Mouse (Mus musculus) left cerebral cortex, adult 11 months (tissue): ENCODE measurements around the gene Fam83c.
"Not testable (repeated sequence)": the region's sequence is repeated elsewhere in the genome, so short reads cannot be mapped to it uniquely, and the experiment has no call there.

Experiments
- DNase-seq: peaks from one replicate; pipeline ENCODE4 v3.0.0; 2022; ENCODE audit warnings: low spot score

Gene Fam83c

DNA sequence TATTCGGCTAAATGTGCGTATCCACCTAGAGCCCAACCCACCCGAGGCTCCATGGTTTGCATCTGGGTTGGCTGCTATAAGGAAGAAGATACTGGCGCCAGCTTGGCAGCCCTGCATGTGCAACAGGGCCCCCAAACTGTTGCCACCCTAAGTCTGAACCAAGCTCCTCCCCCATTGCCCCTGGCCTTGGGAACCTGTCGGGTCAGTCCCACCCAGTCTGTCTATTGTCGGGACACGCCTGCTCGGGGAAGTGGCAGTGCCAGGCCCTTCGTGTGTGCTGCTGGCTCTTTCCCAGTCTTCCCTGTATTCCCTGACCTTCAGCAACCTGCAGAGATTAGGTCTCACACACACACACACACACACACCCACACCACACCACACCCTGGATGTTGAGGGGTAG lies at the start of gene Fam83c:
Fam83c (minus strand) TSS at position 123 of the 400 bp plus-strand sequence.
- no peak for DNase-seq

DNA sequence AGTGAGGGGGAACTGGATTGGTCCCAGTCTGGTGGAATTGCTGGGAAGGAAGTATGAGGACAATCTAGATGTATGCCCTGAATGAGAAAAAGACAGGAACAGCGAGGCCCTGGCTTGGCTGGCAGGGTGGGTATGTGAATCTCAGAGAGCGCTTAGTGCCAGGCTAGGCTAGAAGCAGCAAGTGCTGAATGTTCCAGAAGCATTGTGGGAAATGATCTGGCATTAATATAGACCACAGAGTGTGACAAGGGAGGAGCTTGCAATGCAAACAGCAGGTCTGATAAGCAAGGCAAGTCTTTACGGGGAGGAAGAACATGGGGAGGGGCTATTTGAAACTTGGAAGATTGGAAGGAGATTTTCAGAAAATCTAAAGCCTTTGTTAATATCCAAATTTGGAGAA lies 47.4 kb upstream of the Fam83c start:
- no peak for DNase-seq

DNA sequence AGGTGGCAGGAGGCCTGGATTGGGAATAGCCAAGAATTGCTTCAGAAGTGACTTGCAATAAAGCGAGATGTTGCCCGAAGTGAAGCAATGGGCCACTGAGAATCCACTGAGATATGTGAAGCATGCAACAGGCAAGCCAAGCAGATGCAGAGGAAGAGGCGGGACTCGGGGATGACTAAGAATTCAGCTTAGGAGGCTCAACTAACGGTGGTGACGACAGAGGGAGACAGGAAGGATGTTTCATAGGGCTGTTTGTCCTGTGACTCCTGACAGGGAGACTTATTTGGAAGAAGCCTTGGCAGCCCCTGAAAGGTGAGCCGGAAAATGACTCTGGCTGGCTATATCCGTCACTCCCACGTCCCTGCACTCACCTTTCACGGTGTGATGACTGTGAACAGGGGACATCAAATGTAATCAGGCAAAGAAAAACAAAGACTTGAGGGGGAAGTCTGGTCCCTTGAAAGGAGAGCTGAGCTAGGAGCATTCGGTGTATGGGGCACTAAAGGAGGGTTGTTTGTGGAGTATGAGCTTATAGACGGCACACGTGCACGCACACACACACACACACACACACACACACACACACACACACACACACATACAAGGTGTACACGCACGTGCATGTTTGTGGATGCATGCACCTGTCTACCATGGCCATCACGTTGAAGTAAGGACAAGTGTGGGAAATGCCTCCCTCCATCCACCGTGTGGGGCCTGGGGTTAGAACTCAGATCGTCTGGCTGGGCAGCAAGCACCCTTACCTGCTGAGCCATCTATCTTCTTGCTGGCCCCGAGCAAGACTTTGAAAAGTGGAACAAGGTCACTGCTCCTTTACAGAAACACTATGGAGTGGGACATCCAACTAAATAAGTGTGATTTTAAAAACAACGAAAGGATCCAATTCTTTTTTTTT lies 44.6 kb upstream of the Fam83c start:
- no peak for DNase-seq

DNA sequence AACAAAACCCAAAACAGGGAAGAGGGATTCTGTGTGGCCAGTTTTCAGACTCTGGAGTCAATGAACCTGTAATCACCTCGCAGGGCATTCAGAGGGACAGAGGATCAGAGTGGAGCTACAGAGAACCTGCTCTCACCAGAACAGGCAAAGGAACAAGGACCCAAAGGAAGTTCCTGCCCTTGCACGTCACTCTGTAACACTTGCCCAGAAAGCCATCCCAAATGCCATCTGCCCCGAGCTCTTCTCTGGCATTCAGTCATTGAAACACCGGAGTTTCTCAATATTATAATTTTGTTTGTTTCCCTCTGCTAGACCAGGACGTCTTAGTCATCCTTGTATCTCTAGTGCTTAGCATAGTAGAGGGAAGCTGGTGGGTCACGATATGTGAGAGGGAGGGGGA lies 39.0 kb upstream of the Fam83c start:
- DNase-seq = no peak

GRCm38 (mm10) chr2:155872930-155873507 lies 38.4 kb upstream of the Fam83c start:
- no peak for DNase-seq

GRCm38 (mm10) chr2:155872486-155872885 lies 37.8 kb upstream of the Fam83c start:
- DNase-seq = no peak

DNA sequence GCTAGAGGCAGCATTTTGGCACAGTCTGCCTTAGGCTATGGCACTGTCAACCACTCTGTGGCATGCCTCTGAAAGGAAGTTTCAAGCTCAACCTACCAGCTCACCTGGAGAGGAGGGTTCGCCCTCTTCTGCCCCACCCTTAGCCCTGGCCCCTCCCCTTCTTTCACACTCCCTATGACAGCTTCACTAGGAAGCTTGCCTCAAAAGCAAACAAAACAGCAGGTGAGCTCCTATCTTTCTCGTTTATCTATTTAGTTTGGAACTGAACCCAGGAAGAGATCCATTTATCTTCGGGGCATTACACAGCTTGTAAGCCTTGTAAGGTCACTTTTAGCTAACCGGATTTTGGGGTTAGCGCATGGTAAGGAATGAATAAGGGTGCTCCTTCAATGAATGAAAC lies 35.1 kb upstream of the Fam83c start:
- no peak for DNase-seq

- DNase-seq = no peak
Measured at GRCm38 (mm10) chr2:155868320-155868719, 33.7 kb upstream of the Fam83c start.

- no peak for DNase-seq
Measured at GRCm38 (mm10) chr2:155863301-155863867, 28.7 kb upstream of the Fam83c start.

- no peak for DNase-seq
Measured at GRCm38 (mm10) chr2:155862573-155863300, 28.1 kb upstream of the Fam83c start.

DNA sequence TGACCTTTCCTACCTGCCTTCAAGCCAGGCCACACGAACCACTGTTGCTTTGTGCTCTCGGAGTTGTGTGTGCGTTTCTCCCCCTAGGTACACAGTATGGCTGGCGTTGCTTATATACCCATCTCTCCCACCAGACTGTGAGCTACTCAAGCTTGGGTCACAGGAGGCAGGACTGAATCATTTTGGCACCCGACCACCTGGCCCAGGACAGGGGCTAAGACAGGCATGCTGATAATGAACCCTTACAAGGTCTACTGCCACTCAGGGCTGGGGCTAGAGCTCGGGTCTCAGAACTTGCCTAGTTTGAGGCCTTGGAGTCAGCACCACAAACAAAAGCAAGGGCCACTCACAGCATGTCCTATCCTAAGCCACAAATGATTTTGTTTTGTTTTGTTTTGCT lies 26.9 kb upstream of the Fam83c start:
- no peak for DNase-seq

- DNase-seq = no peak
Measured at GRCm38 (mm10) chr2:155860102-155860501, 25.4 kb upstream of the Fam83c start.

DNA sequence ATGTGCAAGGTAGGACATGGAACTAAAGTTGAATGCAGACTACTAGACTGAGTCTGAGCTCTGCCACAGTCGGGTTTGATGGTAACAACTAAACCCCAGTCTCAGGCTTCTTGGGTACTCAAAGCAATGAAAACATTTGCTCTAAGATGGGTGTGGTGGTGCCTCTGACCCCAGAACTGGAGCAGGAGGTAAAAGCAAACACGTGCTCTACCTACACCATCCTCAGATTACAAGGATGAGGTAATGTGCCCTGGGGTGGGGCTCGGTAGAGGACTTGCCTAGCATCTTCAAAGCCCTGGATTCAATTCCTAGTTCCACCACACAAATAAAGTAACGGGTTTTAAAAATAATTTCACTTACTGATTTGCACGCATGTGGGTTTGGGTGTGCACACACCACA lies 17.9 kb upstream of the Fam83c start:
- DNase-seq = no peak

DNA sequence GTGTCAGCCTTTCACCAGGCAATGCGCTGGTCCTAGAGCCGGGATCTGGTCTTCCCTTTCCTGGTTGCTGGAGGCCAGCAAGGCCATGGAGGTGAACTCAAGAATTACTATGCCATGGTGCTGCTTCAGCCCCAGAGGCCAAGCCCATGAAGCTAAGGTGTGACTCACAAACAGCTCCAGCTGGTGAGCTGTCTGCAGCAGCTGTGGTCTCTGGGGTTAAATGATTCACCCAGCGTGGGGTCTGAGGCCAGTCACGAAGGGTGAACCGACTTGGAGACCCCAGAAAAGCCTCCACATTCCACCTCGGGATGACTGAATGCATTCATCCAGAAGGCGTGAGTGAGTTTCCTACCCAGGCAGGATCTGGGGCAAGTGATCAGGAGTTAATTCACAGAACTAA lies 15.5 kb upstream of the Fam83c start:
- DNase-seq = no peak

DNA sequence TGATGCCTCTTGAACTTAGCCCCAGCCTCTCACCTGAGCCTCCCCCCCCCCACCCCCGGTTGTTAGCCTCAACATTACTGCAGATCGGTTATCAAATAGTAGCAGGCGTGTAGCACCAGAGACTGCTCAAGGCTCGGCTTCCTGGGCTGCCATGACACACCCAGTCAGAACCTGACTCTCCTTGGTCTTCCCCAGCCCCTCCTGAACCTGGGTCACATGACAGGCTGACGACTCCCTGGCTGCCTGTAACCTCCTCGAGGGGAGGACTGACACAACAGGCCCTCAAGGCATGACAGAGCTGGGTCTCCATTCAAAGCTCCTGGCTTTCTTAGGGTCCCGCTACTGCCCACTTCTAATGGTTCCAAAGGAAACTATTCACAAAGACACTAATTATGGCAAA lies 14.8 kb upstream of the Fam83c start:
- no peak for DNase-seq

DNA sequence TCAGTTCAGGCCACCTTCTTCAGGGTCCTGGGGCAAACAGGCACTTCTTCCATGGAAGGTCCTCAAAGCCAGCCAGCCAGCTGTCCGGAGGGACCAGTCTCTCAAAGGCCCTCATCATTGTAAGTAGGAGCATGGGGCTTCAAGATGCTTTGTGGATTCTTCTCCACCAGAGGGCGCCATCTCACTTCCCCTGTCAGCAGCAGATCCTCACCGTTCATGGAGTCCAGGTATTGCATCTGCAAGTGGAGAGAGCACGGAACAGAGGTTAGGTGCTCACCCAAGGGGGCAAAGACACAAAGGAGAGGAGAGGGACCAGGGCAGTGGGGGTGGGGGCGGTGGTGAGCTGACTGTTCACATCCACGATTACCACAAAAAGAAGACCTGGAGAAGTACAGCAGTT lies 13.6 kb upstream of the Fam83c start:
- peak; percentile 57 for DNase-seq

- DNase-seq = no peak
Measured at GRCm38 (mm10) chr2:155846930-155847329, 12.3 kb upstream of the Fam83c start.

GRCm38 (mm10) chr2:155838961-155839360 lies 4.3 kb upstream of the Fam83c start:
- no peak for DNase-seq

DNA sequence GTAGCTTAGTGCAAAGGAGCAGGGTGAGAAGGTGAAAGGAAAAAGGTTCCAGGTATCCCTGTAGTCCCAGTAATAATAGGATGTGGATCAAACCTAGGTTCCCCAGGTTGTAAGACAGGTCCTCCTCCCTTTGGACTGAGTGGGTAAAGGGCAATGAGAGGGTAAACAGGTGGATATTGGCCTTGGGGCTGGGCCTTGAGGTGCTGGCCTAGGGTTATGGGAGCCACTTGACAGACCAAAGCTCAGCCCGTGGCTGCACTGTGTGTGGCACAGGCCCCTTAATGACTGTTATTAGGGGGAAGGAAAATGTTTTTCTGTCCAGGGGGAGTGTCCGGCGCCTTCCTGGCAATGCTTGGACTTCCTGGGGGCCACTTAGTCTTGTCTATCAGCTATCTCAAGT lies 3.3 kb upstream of the Fam83c start:
- DNase-seq = no peak

DNA sequence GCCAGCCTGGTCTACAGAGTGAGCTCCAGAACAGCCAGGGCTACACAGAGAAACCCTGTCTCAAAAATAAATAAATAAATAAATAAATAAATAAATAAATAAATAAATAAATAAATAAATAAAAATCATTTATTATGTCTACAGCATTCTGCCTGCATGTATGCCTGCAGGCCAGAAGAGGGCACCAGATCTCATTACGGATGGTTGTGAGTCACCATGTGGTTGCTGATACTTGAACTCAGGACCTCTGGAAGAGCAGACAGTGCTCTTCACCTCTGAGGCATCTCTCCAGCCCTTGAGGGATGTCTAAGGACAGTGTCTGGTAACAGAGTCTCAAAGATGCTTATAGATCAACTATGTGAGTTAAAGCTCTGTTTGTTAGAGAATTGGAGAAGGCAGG lies 2.6 kb downstream of the Fam83c start:
- DNase-seq = not testable (repeated sequence)

DNA sequence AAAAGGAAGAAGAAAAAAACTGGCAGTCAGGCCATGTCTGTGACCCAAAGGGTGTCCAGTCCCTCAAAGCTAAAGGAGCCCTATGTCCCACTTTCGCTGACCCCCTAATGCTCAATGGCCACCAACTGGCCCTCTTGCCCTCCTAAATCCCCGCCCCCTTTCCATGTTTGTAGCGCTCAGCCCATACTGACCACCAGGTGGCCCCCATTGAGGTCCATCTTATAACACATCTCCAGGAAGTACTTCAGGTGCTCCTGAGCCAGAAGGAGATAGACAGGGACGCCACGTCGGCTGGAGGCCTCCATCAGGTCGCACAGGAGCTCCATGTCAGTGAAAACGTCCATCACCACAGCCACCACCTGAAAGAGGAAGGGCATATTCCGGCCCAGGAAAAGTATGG lies 3.4 kb downstream of the Fam83c start:
- no peak for DNase-seq

GRCm38 (mm10) chr2:155830841-155831240 lies 3.8 kb downstream of the Fam83c start:
- DNase-seq = no peak
